Mouse (Mus musculus) granulocyte monocyte progenitor cell, adult 5-6 weeks (primary cell): ENCODE results near the gene Sh3pxd2b. TPM values are rescaled to one million over a fixed set of nuclear protein-coding genes. Genes with fewer than 3 reads are reported as not detected.

Source experiments
- ATAC-seq: replicated peaks from 2 replicates; pipeline ENCODE4 v1.8.0; 2016; ENCODE audit warnings: mild to moderate bottlenecking, moderate TSS enrichment, inconsistent platforms; ENCODE audit not compliant: poor library complexity, severe bottlenecking
- total RNA-seq, 2 experiments: library from RNA; stranded (forward) in 1 of 2; stranded (reverse) in 1 of 2; fragments of 200-712, 200-1000 nt in 1 of 2; fragments of >200 nt in 1 of 2; fragmentation: Nextera tagmentation in 1 of 2; gene quantifications; 2 replicates each; pipeline ENCODE4 v1.2.3; 2014 to 2017

Gene Sh3pxd2b
- total RNA-seq, 2 experiments from 2014 or later: 1.8 to 10.1 TPM

- ATAC-seq: no peak
Observed at GRCm38 (mm10) chr11:32475487-32476236, 128.0 kb downstream of the Sh3pxd2b start.

Other genes with a start within 250 kb of the Sh3pxd2b start
- not detected in 2 replicates for gene Il9r, start 147.5 kb upstream of the Sh3pxd2b start, total RNA-seq (2014; fragmentation: Nextera tagmentation)
- not detected in 2 replicates for gene Il9r, start 147.5 kb upstream of the Sh3pxd2b start, total RNA-seq (2017)
- gene Snrnp25, start 142.4 kb upstream of the Sh3pxd2b start, total RNA-seq (2014; fragmentation: Nextera tagmentation): 50.3 and 58.3 TPM in 2 replicates
- 75.1 and 78.0 TPM in 2 replicates for gene Snrnp25, start 142.4 kb upstream of the Sh3pxd2b start, total RNA-seq (2017)
- 0.26 TPM in 1 of 2 replicates, not detected in the other for gene Rhbdf1, start 125.5 kb upstream of the Sh3pxd2b start, total RNA-seq (2014; fragmentation: Nextera tagmentation)
- gene Rhbdf1, start 125.5 kb upstream of the Sh3pxd2b start, total RNA-seq (2017): 1.0 TPM in 1 of 2 replicates, not detected in the other
- 11.6 and 12.9 TPM in 2 replicates for gene Mpg, start 121.3 kb upstream of the Sh3pxd2b start, total RNA-seq (2014; fragmentation: Nextera tagmentation)
- 4.4 and 5.7 TPM in 2 replicates for gene Mpg, start 121.3 kb upstream of the Sh3pxd2b start, total RNA-seq (2017)
- gene Nprl3, start 80.1 kb upstream of the Sh3pxd2b start, total RNA-seq (2014; fragmentation: Nextera tagmentation): 25.3 and 28.6 TPM in 2 replicates
- gene Nprl3, start 80.1 kb upstream of the Sh3pxd2b start, total RNA-seq (2017): 17.7 and 18.6 TPM in 2 replicates
- gene Hba-x, start 71.4 kb upstream of the Sh3pxd2b start, total RNA-seq (2014; fragmentation: Nextera tagmentation): not detected in 2 replicates
- not detected in 2 replicates for gene Hba-x, start 71.4 kb upstream of the Sh3pxd2b start, total RNA-seq (2017)
- 2.8 TPM in 1 of 2 replicates, not detected in the other for gene Hba-a1, start 64.3 kb upstream of the Sh3pxd2b start, total RNA-seq (2014; fragmentation: Nextera tagmentation)
- 0.46 and 0.52 TPM in 2 replicates for gene Hba-a1, start 64.3 kb upstream of the Sh3pxd2b start, total RNA-seq (2017)
- not detected in 2 replicates for gene Hbq1b, start 60.9 kb upstream of the Sh3pxd2b start, total RNA-seq (2014; fragmentation: Nextera tagmentation)
- not detected in 2 replicates for gene Hbq1b, start 60.9 kb upstream of the Sh3pxd2b start, total RNA-seq (2017)
- gene Hba-a2, start 51.3 kb upstream of the Sh3pxd2b start, total RNA-seq (2014; fragmentation: Nextera tagmentation): 0.73 TPM in 1 of 2 replicates, not detected in the other
- gene Hba-a2, start 51.3 kb upstream of the Sh3pxd2b start, total RNA-seq (2017): 6.1 and 16.0 TPM in 2 replicates
- not detected in 2 replicates for gene Hbq1a, start 47.8 kb upstream of the Sh3pxd2b start, total RNA-seq (2014; fragmentation: Nextera tagmentation)
- not detected in 2 replicates for gene Hbq1a, start 47.8 kb upstream of the Sh3pxd2b start, total RNA-seq (2017)
- gene Ubtd2, start 107.5 kb downstream of the Sh3pxd2b start, total RNA-seq (2014; fragmentation: Nextera tagmentation): 9.5 and 14.1 TPM in 2 replicates
- gene Ubtd2, start 107.5 kb downstream of the Sh3pxd2b start, total RNA-seq (2017): 3.6 and 7.3 TPM in 2 replicates
- not detected in 2 replicates for gene Efcab9, start 184.3 kb downstream of the Sh3pxd2b start, total RNA-seq (2014; fragmentation: Nextera tagmentation)
- gene Efcab9, start 184.3 kb downstream of the Sh3pxd2b start, total RNA-seq (2017): 1.2 TPM in 1 of 2 replicates, not detected in the other
- gene Stk10, start 185.5 kb downstream of the Sh3pxd2b start, total RNA-seq (2014; fragmentation: Nextera tagmentation): 13.3 and 15.7 TPM in 2 replicates
- 12.7 and 13.2 TPM in 2 replicates for gene Stk10, start 185.5 kb downstream of the Sh3pxd2b start, total RNA-seq (2017)